ENCODE assay signal across 10 mouse cellular contexts in the genomic region with DNA sequence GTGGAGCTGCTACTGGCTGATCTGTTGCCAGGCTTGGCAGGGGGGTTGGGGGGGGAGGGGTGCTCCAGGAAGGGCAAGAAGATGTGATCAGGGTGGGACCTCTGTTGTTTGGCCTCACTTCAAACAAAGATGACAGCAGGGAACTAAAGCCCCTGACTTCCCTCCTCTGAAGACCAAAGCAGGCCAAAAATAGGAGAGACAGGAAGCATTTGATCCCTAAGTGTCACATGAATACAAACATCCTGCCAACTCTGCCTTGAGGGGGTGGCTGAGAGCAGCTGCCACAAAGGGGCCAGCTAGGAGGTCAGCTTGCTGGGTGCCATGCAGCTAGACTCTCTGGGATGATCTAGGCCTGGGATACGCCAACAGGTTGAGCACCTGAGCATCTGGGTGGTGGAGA. TPM values are rescaled to one million over a fixed set of nuclear protein-coding genes. Genes with fewer than 3 reads are reported as not detected.
A peak's percentile ranks its signal among the peaks of the same experiment; 100 is the strongest.
DNase-seq lines count a peak whose midpoint lies in the region; ATAC-seq and TF ChIP-seq lines count a peak whose summit lies in the region.
"Had no signal": no experiment of that assay in that cellular context is flagged by ENCODE, and none has a peak within 500 bp of the region (broad histone marks: within the 10 kb centered on the region; RNA-seq: fewer than 3 reads in every experiment).

No protein-coding gene starts in this region.

- no peak for TF ChIP-seq CTCF in bone marrow macrophage, adult 2 months (IDR thresholded peaks at IDR 0.05; ENCODE audit: low read depth, low read length)

- no peaks in the 10 kb centered on the region for H3K36me3 ChIP-seq in kidney, embryonic 15.5 days
- H3K36me3 ChIP-seq: limb, embryonic 12.5 days had no signal

- H3K27me3 ChIP-seq in kidney, embryonic 15.5 days, result no peaks in the 10 kb centered on the region
- H3K27me3 ChIP-seq: limb, embryonic 12.5 days had no signal

- H3K27ac ChIP-seq in bone marrow macrophage, adult 2 months (ENCODE audit: insufficient read depth, low read depth, low read length), result peak overlapping the region; percentile 94
- peak overlapping the region; percentile 29; the same call in 1 of the 2 replicates for H3K27ac ChIP-seq in kidney, embryonic 15.5 days
- H3K27ac ChIP-seq: hindbrain, embryonic 14.5 days; limb, embryonic 12.5 days had no signal

- peaks cover 70% of the 10 kb centered on the region for H3K4me1 ChIP-seq in bone marrow macrophage, adult 2 months (ENCODE audit: control insufficient read depth, insufficient read depth, low read length)
- peaks cover 28% of the 10 kb centered on the region for H3K4me1 ChIP-seq in kidney, embryonic 15.5 days

- intact Hi-C loops in heart, postnatal 14 days (cut with DNase I), result loop anchor here (2.0 kb wide), 1 partner anchor 69 kb away; no protein-coding TSS in a partner anchor

- H3K9me3 ChIP-seq in kidney, embryonic 15.5 days (replicated peaks), result no peaks in the 10 kb centered on the region
- H3K9me3 ChIP-seq: limb, embryonic 12.5 days had no signal

- WGBS in kidney, embryonic 15.5 days, result 68% methylated on average over 1 of the region's 1 CpGs

- peak; percentile 37 to 60 for DNase-seq in heart, adult 9 months (ENCODE audit: low spot score in 2 of 2)
- no peak for DNase-seq in heart, postnatal 14 days
- peak; percentile 75 for DNase-seq in lung, postnatal 10 days
- DNase-seq in right cerebral cortex, postnatal 25 days, result no peak
- DNase-seq in frontal cortex, postnatal 14 days (ENCODE audit: low spot score in 2 of 2), result no peak
- no peak for DNase-seq in gastrocnemius, adult 8-10 months (ENCODE audit: low spot score in 2 of 2)

- no peak; the same call in 1 of the 2 replicates for ATAC-seq in kidney, embryonic 15.5 days (replicated peaks; ENCODE audit: low FRiP score)

- H3K4me2 ChIP-seq in kidney, embryonic 15.5 days, result no peak overlapping the region
- H3K4me2 ChIP-seq: hindbrain, embryonic 14.5 days; limb, embryonic 12.5 days had no signal

- H3K9ac ChIP-seq in kidney, embryonic 15.5 days, result no peak overlapping the region
- H3K9ac ChIP-seq: hindbrain, embryonic 14.5 days; limb, embryonic 12.5 days had no signal

- no peak overlapping the region for H3K4me3 ChIP-seq in bone marrow macrophage, adult 2 months (ENCODE audit: insufficient read depth, low read length)
- no peak overlapping the region for H3K4me3 ChIP-seq in kidney, embryonic 15.5 days (replicated peaks)
- H3K4me3 ChIP-seq: limb, embryonic 12.5 days had no signal

- TF ChIP-seq POLR2A in bone marrow macrophage, adult 2 months (IDR thresholded peaks at IDR 0.05; ENCODE audit: borderline replicate concordance, low read depth, low read length), result no peak

RNA-seq across cellular contexts. Expression of a gene that starts 56.3 kb away (rescaled TPM):
- 10 to 100 TPM; 16.9 to 22.2 TPM for total RNA-seq in heart, postnatal 14 days (2021)
- polyA plus RNA-seq in bone marrow macrophage, adult 2 months (2012; ENCODE audit: insufficient read depth, insufficient read length, missing spikeins), result 281 and 284 TPM in 2 replicates
- 32.1 and 33.3 TPM in 2 replicates for polyA plus RNA-seq in kidney, embryonic 15.5 days (2015; fragmentation: Nextera tagmentation; extraction: Ambion mirVana)
- 1 to 10 TPM; 3.4 to 9.1 (median 4.6) TPM for total RNA-seq in gastrocnemius, adult 8-10 months (2022)

Comparison
In these comparisons a context has a peak if more than half of its experiments do, and no peak if none do; other contexts are left out.
1. DNase-seq: peak in heart, adult 9 months (2 of 2) and lung, postnatal 10 days (single experiment); none in heart, postnatal 14 days (0 of 2), right cerebral cortex, postnatal 25 days (single experiment), frontal cortex, postnatal 14 days (0 of 2) and gastrocnemius, adult 8-10 months (0 of 2).